Mouse (Mus musculus) megakaryocyte, adult 5-6 weeks (primary cell): ENCODE results near the gene Slc38a10. TPM values are rescaled to one million over a fixed set of nuclear protein-coding genes. Genes with fewer than 3 reads are reported as not detected.

Experiments
- ATAC-seq: 2 replicates; pipeline ENCODE4 v1.8.0; 2016; ENCODE audit warnings: mild to moderate bottlenecking, inconsistent platforms; ENCODE audit not compliant: poor library complexity, severe bottlenecking
- total RNA-seq, 2 experiments: library from RNA; stranded (forward) in 1 of 2; stranded (reverse) in 1 of 2; fragments of 153-499, 151-499 nt in 1 of 2; fragments of 221-1000, 200-1000 nt in 1 of 2; gene quantifications; 2 replicates each; pipeline versions ENCODE4 v1.2.3 to v1.2.4; 2015 to 2017

Slc38a10 gene
- total RNA-seq (2015), result 23.4 and 27.7 TPM in 2 replicates
- total RNA-seq (2017), result 31.9 and 32.6 TPM in 2 replicates

DNA sequence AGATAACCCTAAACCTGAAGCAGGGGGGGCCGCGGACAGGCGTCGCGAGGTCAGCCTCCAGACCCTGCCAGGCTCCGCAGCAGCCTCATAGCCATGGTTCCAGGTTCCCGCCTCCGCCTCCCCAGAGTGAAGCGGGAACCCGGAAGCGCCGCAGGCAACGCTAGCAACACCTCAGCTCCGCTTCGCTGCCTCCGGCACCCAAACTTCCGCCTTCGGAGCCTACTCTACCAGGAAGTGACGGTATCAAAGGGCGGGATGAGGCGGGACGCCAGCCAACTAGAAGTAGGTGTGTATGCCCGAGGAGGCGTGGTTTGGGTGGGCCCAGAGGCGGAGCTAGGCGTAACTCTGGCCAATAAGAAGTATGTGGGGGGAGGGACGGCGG, at the start of gene Slc38a10:
TSS of gene Slc38a10 (minus strand) at position 234 of the 382 bp plus-strand sequence.
- ATAC-seq, result peak; percentile 97

DNA sequence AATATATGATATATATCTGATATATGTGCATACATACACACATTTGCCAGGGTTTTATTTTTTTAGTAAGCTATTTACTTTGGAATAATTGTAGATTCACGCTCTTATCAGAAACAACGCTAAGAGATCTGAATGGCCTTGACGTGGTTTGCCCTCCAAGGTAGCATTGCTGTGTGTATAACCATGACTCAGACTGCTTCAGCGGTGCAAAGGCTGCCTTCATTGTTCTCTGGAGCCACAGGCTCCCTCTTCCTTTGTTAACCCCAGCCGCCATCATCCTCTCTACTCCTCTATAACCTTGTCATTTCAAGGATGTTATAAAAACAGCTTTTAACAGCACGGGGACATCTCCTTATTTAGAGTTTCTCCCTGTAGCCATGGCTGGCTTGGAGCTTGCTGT, 49.5 kb upstream of the Slc38a10 start:
- ATAC-seq, result no peak

DNA sequence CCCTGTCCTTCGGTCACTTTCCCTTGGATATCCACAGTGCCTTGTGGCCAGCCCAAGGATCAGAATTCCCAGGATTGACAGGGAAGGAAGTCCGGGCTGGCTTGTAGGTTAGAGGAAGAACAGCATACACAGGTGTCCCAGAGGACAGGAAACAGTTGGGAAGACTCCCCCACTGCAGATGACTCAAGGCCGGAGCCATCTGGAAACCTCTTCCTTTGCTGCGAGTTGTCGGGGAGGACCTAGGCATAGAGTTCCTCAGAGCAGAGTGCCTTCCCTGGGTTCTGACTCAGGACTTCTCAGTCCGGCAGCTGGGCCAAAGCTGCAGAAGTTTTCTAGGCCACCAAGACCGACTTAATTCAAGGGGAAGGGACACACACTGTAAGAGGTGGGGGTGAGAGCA, 48.6 kb upstream of the Slc38a10 start:
- no peak for ATAC-seq

DNA sequence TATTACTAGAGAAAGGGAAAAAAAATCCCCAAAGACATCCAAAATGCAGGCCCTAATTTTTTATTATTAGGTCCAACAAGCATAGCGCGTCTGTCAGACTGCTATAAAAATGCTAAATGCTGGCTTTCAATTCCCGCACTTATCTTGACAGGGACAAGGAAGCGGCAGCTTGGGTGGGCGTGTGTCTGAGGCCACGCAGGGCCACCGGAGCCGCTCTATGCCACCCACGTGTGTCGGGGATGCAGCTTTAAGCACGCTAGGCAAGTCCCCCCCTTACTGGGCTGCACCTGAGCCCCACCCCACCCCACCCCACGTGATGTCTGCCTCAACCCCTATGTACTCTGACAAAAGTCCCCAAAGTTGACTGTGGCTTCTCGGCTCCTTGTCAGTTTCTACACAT, 47.7 kb upstream of the Slc38a10 start:
- ATAC-seq, result no peak

DNA sequence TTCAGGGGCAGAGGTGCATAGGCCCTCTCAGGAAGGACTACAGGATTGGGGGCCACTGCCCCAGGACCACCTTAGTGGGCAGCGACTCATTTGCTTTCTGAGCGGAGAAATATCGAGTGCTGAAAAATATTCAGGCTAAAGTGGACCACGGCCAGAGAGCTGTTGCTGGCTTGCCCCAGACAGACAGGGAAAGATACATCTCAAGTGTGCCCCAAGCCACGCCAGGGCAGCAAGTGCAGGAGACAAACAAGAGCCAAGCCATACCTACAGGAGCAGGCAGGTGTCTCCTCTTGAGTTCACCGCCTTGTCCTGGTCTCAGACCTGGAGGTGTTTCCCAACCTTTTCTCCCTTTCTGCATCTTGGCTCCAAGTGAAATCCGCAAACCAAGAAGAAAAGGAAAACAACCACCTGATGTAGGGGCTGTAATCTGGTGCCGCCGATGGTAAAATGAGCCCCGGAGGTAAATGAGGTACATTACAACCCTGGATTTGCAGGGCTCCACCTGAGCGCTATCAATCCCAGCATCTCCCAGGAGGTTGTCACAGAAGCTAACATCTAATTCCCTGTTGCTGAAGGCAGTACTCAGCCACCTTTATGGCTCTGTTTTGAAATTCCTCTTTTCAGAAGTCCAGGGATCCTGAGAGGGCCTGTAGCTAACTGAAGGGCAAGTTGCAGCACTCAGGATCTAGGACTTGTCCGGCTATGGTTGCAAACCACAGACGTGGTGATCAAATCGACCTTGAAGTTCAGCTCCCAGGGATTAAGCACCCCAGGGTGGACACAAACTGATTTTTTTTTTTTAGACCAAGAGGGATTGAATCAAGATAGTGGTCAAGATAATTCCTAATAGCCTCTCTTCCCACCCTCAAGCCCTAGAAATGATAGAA, 39.6 kb upstream of the Slc38a10 start:
- ATAC-seq, result no peak

DNA sequence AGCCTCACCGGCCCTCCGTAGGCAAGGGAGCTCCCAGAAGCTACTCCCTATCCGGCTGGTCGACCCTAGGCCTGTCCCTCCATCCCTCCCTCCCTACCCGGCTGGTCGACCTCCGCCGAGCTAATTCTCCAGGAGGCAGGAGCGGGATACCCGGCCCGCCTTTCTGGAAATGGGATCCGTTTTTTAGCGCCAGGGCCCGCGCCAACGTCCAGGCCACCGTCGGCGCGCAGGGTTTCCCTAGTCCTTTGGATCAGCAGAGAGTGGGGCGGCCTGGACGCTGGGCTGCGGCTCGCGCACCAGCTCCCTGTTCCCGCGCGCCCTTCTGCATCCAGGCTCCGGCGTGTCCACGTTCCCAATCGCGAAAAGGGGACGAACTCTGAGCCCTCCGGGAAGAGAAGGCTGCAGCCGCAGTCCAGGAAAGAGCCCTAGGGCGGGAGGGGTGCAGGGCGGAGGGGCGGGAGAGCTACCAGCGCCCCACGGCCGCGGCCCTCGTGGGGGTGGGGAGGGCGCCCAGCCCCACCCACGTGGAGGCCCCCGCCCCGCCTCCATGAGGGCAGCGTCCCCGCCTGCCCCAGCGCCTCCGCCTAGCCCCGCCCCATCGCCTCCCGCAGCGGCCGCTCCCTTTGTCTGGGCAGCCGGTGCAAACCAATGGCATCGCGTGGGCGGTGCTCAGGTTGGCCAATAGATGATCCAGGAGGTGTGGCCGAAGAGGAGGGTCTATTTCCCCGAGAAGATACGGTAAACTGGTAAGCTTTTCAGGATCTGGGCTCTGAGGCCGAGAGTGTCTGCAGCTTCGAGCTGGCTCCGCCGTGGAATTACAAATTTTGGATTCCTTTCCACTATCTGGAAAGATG, 38.5 kb upstream of the Slc38a10 start:
- ATAC-seq, result peak; percentile 99

DNA sequence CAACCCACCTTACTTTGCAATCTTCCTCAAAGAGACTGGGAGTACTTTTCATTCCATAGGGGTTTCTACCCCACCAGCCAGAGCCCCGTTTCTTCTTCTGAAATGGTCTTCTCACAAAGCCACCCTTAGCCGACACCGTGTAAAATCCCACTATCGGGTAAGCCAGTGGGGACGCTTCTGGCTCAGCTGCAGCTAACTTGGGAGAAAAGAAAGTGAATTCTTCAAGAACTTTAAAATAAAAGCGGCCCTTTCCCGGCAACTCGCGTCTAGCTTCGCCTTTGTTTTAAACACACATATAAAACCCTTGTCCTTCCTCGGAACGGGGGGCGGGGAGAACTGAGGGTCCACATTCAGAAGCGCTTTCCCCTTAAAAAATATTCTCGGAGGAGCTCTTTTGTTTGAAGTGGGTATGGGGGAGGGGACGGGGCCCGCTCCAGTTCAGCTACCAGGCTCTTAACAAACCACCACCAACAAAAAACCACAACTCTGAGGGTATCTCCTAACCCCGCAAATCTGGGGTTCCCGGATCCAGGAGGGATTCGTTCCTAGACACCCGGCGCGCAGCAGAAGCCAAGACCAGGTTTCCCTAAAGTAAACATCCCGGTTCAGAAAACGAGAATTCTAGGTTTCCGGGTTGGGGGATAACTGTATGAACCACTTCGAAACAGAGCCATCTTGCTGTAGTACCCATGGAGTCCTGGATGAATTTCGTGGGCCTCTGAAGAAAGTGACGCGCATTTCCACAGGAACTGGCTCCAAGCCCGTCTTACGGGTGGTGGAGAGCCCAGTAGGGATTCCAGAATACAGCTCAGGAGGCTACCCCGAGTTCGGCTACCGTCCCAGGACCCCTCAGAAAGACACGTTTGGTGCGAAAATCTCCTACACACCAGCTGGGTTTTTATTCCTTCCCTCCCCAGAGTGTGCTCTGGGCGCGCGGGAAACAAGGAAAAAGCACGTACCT, 37.6 kb upstream of the Slc38a10 start:
- no peak for ATAC-seq

DNA sequence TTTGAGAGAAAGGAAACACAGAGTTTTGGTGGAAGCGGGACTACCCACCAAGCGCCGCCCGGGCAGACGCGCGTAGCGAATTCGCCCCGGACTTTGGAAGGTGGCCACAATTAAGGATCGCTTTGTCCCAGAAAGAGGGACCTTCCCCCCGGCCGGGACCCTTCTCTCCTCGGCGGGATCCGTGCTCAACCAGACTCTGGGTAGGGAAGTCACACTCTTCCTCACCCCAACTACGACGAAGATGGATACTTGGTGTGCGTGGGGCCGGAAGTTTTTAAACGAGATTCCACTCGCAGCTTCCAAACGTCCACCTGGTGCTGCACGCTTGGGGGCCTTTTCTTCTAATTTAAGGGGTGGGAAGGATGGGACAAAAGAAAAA, 36.9 kb upstream of the Slc38a10 start:
- ATAC-seq, result no peak

DNA sequence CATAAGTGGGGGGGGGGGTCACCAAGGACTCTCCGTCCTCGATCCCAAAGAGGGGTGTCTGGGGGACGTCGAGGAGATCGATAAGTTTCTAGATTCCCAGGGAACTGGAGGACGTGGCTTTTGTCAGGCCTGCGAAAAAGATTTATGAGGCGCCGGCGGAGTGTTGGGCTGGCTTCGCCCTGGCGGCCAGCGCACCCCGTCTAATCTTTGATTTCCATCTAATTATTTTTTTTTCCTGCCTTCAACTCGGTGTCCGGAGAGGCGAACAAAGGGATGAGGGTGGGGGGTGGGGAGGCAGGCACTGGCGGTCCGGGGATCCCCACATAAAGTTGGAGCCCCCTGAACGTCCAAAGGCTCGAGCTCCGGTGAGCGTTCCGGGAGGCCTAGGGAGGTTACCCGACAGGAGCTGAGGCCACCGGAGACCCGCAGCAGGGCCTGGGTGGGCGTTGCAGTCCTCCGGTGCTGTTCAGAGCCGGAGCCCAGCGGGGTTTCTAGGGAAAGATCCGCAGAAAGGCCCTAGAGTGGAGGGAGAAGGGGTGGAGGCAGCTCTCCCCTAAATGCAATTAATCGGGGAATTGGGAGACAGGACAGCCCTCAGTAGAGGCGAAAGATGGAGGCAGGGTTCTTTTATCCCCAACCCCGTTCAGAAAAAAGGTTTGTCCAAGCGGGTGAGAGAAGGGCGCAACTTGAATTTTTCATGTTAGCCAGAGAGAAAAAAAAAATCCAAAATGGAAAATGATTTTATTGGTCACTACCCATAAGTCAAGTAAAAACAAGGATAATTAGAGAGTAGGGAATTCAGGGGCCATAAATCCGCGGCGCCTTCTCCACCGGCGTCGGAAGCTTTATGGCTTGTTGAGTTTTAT, 36.3 kb upstream of the Slc38a10 start:
- ATAC-seq, result no peak

DNA sequence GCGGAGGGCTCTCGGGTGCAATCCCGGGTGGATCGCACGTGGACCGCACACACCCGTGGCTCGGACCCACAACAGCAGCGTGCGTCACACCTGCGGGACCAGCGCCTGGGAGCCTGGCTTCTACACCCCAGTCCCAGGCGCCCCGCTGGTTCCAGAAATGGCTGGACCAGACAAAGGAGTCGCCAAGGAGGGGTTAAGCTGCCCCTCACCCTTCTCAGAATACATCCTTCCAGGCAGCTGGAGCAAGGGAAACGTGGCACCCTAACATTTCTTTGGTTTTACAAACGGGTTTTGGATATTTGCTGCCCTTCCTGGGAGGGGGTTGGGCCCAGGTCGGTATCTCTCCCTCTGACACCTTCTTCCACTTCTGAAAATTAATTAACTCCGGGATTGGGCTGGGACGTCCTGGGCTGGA, 35.7 kb upstream of the Slc38a10 start:
- ATAC-seq, result no peak

DNA sequence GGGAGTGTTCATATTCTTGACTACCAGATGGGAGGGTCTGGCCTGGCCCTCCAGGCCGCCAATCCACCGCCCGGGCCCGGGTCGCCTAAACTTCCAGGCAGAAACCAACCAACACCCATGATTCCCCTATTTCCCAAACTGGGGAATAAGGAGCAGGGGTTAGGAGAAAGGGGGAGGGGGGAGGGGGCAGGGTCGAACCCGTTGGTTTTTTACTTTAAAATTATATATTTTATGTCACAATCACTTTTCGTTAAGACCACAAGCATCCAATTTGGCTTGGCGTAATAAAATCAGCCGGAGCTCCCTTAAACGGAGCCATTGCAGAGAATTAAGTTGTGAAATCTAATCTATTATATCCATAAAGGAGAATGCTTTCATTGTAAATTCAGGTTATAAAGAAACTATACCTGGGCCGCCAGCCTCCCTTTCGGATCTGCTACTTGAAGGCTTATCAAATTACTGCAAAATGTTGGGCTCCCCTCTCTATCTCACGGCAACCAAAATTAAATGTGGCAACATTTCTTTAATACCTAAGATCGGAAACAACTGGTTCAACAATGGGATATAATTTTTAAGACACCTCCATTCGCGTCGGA, 35.1 kb upstream of the Slc38a10 start:
- ATAC-seq, result no peak

DNA sequence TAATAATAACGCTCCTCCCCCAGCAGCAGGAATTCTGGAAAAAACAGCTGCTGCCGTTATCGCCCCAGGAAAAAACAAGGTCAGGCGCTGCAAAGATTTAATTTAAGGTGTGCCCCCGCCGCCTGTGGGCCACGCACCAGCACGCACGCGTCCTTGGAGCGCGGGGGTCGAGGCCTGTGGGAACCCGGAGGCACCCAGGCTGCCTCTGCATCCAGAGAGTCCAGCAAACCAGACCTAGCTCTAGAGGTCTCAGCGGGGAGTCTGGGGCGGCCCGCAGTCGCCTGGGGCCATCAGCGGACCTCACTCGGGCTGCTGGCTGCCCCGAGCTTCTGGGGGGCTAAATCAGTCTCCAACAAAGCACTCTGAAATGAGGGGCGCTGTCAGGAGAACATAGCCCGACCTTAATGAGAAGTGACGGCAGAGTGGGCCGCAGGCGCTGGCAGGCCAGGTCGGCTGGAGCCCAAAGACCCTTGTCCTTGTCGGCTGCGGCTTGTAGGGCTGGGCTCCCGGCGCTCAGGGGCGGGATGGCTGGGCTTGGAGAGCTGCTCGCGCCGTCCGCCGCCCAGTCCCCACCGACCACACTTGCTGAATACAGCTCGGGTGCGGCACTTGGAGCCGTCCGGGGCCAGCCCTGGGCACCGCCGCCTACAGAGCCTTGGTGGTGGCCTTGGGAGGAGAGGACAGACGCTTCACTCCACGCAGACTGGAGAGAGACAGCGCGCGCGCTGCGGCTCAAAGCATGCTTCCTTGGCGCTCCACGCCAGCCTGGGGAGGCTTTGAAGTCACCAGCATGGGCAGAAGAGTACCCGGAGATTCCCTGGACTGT, 34.4 kb upstream of the Slc38a10 start:
- ATAC-seq, result no peak

DNA sequence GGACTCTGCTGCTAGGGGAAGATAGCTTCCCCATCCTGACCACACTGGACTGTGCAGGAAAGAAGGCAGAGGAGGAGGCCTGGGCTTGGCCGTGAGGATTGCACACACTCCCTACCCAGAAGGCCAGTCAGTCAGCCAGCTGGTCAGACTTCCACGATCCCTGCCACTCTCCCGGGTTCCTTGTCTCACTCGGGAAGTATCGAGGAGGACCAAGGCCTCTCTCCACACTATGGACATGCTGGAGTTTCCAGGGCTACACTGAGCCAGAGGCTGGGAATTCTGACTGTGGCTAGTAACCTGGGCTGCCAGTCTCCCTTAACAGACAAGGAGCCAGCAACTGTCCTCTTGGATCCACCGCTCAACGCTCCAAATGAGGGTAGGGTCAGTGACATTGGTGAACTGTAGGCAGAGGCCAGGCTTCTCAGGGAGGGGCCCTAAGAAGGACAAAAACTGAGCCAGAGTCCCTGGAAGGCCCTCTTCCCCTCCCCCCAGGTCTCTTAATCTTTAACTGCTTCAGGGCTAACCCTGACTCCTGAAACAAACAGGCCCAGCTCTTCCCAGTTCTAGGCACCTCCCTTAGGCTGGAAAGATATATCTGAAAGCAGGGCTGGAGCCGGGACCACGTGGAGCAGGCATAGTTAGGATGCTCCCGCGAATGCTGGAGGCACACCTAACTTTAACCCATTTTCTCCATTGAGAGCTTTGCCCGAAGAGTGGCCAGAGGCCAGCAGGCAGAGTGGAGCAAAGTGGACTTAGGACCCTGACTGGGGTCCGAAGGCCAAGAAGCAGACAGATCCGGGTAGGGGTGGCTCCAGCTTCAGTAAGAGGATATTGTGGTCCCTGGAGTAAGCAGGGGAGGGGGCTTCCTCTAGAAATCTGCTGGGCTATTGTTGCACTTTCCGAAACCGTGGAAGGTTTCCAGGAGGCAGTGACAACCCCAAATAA, 33.5 kb upstream of the Slc38a10 start:
- no peak for ATAC-seq

DNA sequence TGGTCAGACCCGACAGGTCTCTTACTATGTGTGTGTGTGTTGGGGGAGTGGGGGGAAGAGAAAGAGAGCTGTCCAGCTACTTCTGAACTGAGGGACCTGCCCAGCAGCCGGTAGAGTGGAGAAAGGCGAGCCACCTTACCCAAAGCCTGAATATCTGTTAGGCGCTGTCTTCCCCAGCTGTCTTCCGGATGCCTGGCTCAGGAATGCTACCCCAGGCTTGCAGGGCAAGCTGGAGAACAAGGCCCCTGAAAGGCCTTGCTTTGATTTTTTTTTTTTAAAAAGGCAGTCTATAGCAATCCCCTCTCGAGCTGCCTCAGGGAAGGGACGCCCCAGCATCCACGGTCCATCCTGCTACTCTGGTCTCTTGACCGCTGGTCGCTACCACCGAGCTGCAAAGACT, 32.6 kb upstream of the Slc38a10 start:
- no peak for ATAC-seq

DNA sequence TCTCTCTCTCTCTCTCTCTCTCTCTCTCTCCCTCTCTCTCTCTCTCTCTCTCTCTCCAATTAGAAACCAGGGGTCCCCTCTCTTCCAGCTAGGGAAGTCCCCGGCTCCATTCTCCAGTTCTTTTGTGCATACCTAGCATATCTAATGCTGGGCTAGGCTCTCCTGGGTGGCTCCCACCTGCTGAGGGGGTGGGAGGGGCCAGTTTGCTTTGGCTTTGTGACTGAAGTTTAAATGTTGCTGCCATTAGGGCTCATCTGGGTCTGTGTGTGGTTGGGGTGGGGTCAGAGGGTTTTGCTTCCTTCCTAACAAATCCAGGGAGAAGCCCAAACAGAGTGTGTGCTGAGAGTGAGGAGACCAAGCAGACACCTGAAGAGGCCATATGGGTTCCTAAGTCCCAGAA, 32.0 kb upstream of the Slc38a10 start:
- ATAC-seq, result no peak

DNA sequence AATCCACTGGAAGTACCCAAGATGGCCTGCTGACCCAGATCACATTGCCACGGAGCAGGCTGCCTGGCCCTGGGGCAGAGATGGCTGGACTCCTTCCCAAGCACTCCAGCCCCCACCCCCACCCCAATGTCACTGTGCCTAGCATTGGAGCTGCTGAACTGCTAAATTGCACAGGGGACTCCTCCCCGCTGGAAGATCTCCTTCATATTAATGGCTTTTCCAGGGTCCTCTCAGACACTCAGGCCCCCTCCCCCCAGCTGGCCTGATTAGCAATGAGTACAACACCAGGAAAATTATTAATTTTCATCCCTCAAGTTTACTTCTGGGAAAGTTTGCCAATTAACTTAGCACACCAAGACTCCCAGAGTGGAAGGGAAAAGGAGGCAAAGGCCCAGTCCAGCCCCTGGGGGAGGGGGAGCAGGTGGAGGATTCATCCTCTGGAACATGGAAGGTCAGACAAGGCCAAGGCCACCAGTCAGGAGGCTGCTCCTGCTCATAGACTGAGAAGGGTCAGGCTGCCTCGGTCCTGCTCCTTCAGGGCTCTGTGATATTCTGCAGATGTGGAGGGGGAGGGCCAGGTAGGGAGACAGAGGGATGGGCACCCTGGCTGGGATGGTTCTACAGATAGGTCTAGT, 31.4 kb upstream of the Slc38a10 start:
- no peak for ATAC-seq

DNA sequence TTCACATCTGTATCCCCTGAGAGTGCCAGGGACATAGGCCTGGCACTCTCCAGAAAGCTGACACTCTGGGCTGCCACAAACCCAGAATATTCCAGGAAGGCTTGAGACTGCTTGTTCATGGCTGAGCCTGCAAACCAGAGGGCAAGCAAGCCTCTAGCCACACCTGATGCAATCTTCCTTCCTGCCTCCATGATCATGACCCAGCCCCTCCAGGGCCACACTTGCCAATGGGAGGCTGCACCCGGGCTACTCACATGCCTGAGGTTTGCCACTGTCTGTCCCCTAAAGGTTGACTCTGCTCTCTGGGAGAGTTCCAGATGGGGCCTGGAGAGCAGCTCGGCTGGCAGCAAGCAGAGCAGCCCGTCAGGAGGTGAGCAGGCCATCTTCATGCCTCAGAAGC, 30.2 kb upstream of the Slc38a10 start:
- peak; percentile 86 for ATAC-seq
